Mouse (Mus musculus) ES-E14 (cell line): Measurements from ENCODE around the gene Tfpt.

Experiments
- CHD2 ChIP-seq: IDR thresholded peaks from 2 replicates; pipeline ENCODE4 v1.6.1; 2014; ENCODE audit warnings: mild to moderate bottlenecking, low read depth, low read length, inconsistent platforms
- HCFC1 ChIP-seq: IDR thresholded peaks from 2 replicates; pipeline ENCODE4 v1.6.1; 2012; ENCODE audit warnings: low read length, inconsistent platforms, borderline replicate concordance; ENCODE audit not compliant: insufficient read depth
- ZC3H11A ChIP-seq: IDR thresholded peaks from 2 replicates; pipeline ENCODE4 v1.6.1; 2012; ENCODE audit warnings: low read depth, mild to moderate bottlenecking, inconsistent platforms, low read length, borderline replicate concordance
- ZNF384 ChIP-seq: IDR thresholded peaks from 2 replicates; pipeline ENCODE4 v1.6.1; 2012; ENCODE audit warnings: low read depth, low read length, inconsistent platforms

DNA sequence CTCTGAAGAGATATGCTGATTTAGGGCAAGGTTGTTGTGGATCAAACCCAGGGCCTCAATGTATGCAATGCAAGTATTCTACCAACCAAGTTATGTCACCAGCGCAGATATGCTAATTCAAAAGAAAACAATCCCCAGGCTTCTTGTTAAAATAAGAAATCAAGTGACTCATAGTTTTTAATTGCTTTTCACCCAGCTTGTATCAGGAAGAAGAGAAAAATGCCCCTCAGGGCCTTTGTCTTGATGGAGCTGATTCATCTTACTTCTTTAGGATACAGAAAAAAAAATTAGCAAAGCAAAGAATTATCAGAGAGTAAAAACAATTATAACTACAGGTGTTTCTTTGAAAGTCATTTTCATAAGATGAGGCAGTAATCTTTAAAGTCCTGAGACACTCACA, 42.4 kb downstream of the Tfpt start:
- no peak for TF ChIP-seq HCFC1
- no peak for TF ChIP-seq CHD2
- no peak for TF ChIP-seq ZNF384
- TF ChIP-seq ZC3H11A: no peak
